Mouse (Mus musculus) myocyte (in vitro differentiated cells): ENCODE results near the gene Kcna5.

Experiments
- MAX ChIP-seq: IDR thresholded peaks from one replicate; pipeline ENCODE4 v1.6.1; 2011; ENCODE audit warnings: low read depth, mild to moderate bottlenecking, control low read depth
- POLR2A ChIP-seq: IDR thresholded peaks from one replicate; pipeline ENCODE4 v1.6.1; 2011; ENCODE audit warnings: low read depth, mild to moderate bottlenecking, control low read depth, moderate library complexity; ENCODE audit not compliant: insufficient read length
- REST ChIP-seq: IDR thresholded peaks from one replicate; pipeline ENCODE4 v1.6.1; 2011; ENCODE audit warnings: mild to moderate bottlenecking, control low read depth, moderate library complexity; ENCODE audit not compliant: insufficient read depth, insufficient read length
- TCF12 ChIP-seq: IDR thresholded peaks from one replicate; pipeline ENCODE4 v1.6.1; 2011; ENCODE audit warnings: mild to moderate bottlenecking, control low read depth; ENCODE audit not compliant: poor library complexity, insufficient read depth, severe bottlenecking
- USF1 ChIP-seq: IDR thresholded peaks from one replicate; pipeline ENCODE4 v1.6.1; 2011; ENCODE audit warnings: low read depth, mild to moderate bottlenecking, control low read depth, moderate library complexity

DNA sequence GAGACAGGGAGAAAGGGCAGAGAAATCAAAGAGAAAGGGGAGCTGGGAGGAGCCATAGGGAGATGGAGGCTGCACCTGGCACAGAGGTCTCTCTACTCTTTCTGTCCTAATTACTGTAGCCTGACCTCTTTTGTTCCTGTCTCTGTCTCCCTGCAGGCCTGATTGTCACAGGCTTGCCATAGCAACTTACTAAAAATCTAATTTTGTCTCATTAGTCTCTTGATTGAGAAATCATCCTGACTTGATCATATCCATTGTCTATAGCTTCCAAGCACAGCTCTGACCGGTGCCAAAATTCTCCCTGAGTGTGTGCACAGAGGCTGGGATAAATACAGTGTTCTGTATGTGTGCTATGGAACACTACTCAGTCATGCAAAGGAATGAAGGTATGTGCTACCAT is 25.5 kb upstream of the Kcna5 start:
- TF ChIP-seq REST (no peak), MAX (no peak), TCF12 (no peak), USF1 (no peak), POLR2A (no peak)
